Mouse (Mus musculus) lung, adult 2 months (tissue): ENCODE data around the gene Rassf5. TPM values are rescaled to one million over a fixed set of nuclear protein-coding genes. Genes with fewer than 3 reads are reported as not detected.

Experiments used
- DNase-seq: peaks from one replicate; pipeline ENCODE4 v3.0.0; 2022
- H3K4me1 ChIP-seq: fragments of 200-500 bp; 2 replicates; pipeline ENCODE4 v1.6.1; 2011; ENCODE audit warnings: low read length; ENCODE audit not compliant: control insufficient read depth, insufficient read depth
- H3K4me3 ChIP-seq: fragments of 200-500 bp; replicated peaks from 2 replicates; pipeline ENCODE3; 2011; ENCODE audit warnings: low read depth, mild to moderate bottlenecking, control low read depth, low read length; ENCODE audit errors: extremely low read depth
- CTCF ChIP-seq: fragments of 200-500 bp; IDR thresholded peaks from 2 replicates; pipeline ENCODE4 v1.5.1; 2011; ENCODE audit warnings: mild to moderate bottlenecking, low read length, control low read depth; ENCODE audit not compliant: insufficient read depth
- POLR2A ChIP-seq: fragments of 200-500 bp; IDR thresholded peaks from 2 replicates; pipeline ENCODE4 v1.6.1; 2011; ENCODE audit warnings: low read depth, mild to moderate bottlenecking, control low read depth, low read length, borderline replicate concordance; ENCODE audit errors: extremely low read depth
- WGBS: fragments of 180-500 bp; shearing (Covaris S2); methylation state at CpG from one replicate; pipeline ENCODE4 v1.1.7; 2018; 5-methylcytosine and 5-hydroxymethylcytosine counted together
- polyA plus RNA-seq: library from polyadenylated mRNA; depleted of rRNA; stranded (reverse); fragments of >200 nt; gene quantifications from 2 replicates; pipeline ENCODE4 v1.2.3, GENCODE M21; 2012; rRNA removed

The Rassf5 gene
- polyA plus RNA-seq, 1 experiment, result 19.1 TPM

DNA sequence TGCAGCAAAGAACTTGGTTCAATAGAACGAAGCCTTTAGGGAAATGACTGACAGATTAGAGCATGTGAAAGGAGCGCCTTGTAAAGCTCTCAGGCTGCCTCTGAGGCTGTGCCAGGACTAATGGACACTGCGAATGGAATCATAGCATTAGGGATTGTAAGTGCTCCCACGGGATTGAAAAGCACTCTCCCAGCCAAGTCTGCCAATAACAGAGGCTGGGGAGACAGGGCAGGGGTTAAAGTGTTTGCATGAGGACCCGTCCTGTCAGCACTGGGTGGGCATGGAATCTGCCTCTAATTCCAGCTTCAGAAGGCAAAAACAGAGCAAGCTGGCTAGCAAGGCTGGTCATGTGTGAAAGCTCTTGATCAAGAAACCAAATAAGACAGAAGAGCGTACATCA, 110.8 kb downstream of the Rassf5 start:
- 72% methylated on average over 6 of the region's 6 CpGs for WGBS
- DNase-seq, result no peak
- Histone ChIP-seq H3K4me3 (no peak overlapping the region), H3K4me1 (peaks cover 2% of the 10 kb centered on the region; the same call in 1 of the 2 replicates)
- TF ChIP-seq CTCF (no peak), POLR2A (no peak)

Other genes with a start within 250 kb of the Rassf5 start
- 0.08 TPM in 1 of 2 replicates, not detected in the other for gene Il10, start 225.4 kb downstream of the Rassf5 start, polyA plus RNA-seq
- gene Mapkapk2, start 147.4 kb downstream of the Rassf5 start, polyA plus RNA-seq, result 91.4 and 120 TPM in 2 replicates
- 1.9 and 2.7 TPM in 2 replicates for gene Dyrk3, start 106.9 kb downstream of the Rassf5 start, polyA plus RNA-seq
- gene Eif2d, start 92.1 kb downstream of the Rassf5 start, polyA plus RNA-seq, result 26.4 and 31.9 TPM in 2 replicates
- gene Ikbke, start 34.3 kb upstream of the Rassf5 start, polyA plus RNA-seq, result 9.6 and 15.3 TPM in 2 replicates